Mouse (Mus musculus): ENCODE measurements around the gene Fgf14. TPM values are rescaled to one million over a fixed set of nuclear protein-coding genes. Genes with fewer than 3 reads are reported as not detected.
"Not testable (repeated sequence)": the region's sequence is repeated elsewhere in the genome, so short reads cannot be mapped to it uniquely, and the experiment has no call there.

Gene Fgf14
- polyA plus RNA-seq, 1 experiment from 2014 or later = 1.5 TPM

- H3K4me3 ChIP-seq (ENCODE audit: low read depth, low read length) = no peak overlapping the region
- no peaks in the 10 kb centered on the region for H3K36me3 ChIP-seq (ENCODE audit: control insufficient read depth, insufficient read depth, low read length)
- no peak overlapping the region for H3K4me2 ChIP-seq (ENCODE audit: low read depth, low read length)
- H3K27me3 ChIP-seq (replicated peaks; ENCODE audit: control insufficient read depth, insufficient read depth, low read length) = no peaks in the 10 kb centered on the region
- H3K9ac ChIP-seq (ENCODE audit: low read depth, low read length) = no peak overlapping the region
- ATAC-seq (ENCODE audit: low read depth) = no peak
- no peak overlapping the region for H3K27ac ChIP-seq (replicated peaks; ENCODE audit: low read depth, low read length)
- H3K4me1 ChIP-seq (ENCODE audit: control insufficient read depth, insufficient read depth, low read length) = no peaks in the 10 kb centered on the region
- DNase-seq (ENCODE audit: low spot score) = no peak
- H3K9me3 ChIP-seq (ENCODE audit: control insufficient read depth, low read length) = no peaks in the 10 kb centered on the region
These were observed 232.1 kb downstream of the Fgf14 start for GRCm38 (mm10) chr14:124444831-124445230.

DNA sequence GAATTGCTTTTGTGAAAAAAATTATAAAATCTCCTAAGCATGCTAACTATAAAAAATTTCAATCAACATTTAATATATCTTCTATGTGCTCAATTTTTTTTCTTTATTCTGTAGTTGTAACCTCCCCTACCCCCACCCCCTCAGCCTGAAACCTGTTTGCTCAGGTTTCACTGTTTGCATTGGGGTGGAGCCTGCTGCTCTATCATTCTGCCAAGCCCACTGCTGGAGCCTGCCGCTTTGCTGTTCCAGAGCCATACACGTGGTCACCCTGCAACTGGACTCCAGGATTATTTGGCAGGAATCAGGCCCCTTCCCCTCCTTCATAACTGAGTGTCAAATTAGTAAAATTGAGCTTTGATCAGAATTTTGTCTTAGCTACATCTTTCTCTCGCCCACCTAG is 237.6 kb downstream of the Fgf14 start:
- not testable (repeated sequence) for H3K9me3 ChIP-seq (ENCODE audit: control insufficient read depth, low read length); H3K27me3 ChIP-seq (replicated peaks; ENCODE audit: control insufficient read depth, insufficient read depth, low read length); H3K4me2 ChIP-seq (ENCODE audit: low read depth, low read length); DNase-seq (ENCODE audit: low spot score); ATAC-seq (ENCODE audit: low read depth); H3K4me3 ChIP-seq (ENCODE audit: low read depth, low read length); H3K36me3 ChIP-seq (ENCODE audit: control insufficient read depth, insufficient read depth, low read length); H3K4me1 ChIP-seq (ENCODE audit: control insufficient read depth, insufficient read depth, low read length); H3K9ac ChIP-seq (ENCODE audit: low read depth, low read length); H3K27ac ChIP-seq (replicated peaks; ENCODE audit: low read depth, low read length)
- 27% methylated on average over 3 of the region's 3 CpGs for WGBS

- Histone ChIP-seq H3K4me2 (ENCODE audit: low read depth, low read length) (no peak overlapping the region), H3K4me3 (ENCODE audit: low read depth, low read length) (no peak overlapping the region), H3K9ac (ENCODE audit: low read depth, low read length) (no peak overlapping the region), H3K36me3 (ENCODE audit: control insufficient read depth, insufficient read depth, low read length) (no peaks in the 10 kb centered on the region), H3K27me3 (replicated peaks; ENCODE audit: control insufficient read depth, insufficient read depth, low read length) (no peaks in the 10 kb centered on the region), H3K4me1 (ENCODE audit: control insufficient read depth, insufficient read depth, low read length) (no peaks in the 10 kb centered on the region), H3K9me3 (ENCODE audit: control insufficient read depth, low read length) (no peaks in the 10 kb centered on the region), H3K27ac (replicated peaks; ENCODE audit: low read depth, low read length) (no peak overlapping the region)
- ATAC-seq (ENCODE audit: low read depth) = no peak
- no peak for DNase-seq (ENCODE audit: low spot score)
- WGBS = 85% methylated on average over 2 of the region's 2 CpGs
These were observed 265.0 kb downstream of the Fgf14 start for GRCm38 (mm10) chr14:124411890-124412289.

- Histone ChIP-seq H3K9me3 (ENCODE audit: control insufficient read depth, low read length) (no peaks in the 10 kb centered on the region), H3K4me3 (ENCODE audit: low read depth, low read length) (no peak overlapping the region), H3K4me1 (ENCODE audit: control insufficient read depth, insufficient read depth, low read length) (no peaks in the 10 kb centered on the region), H3K9ac (ENCODE audit: low read depth, low read length) (no peak overlapping the region), H3K27me3 (replicated peaks; ENCODE audit: control insufficient read depth, insufficient read depth, low read length) (no peaks in the 10 kb centered on the region), H3K36me3 (ENCODE audit: control insufficient read depth, insufficient read depth, low read length) (no peaks in the 10 kb centered on the region), H3K4me2 (ENCODE audit: low read depth, low read length) (no peak overlapping the region), H3K27ac (replicated peaks; ENCODE audit: low read depth, low read length) (no peak overlapping the region)
- DNase-seq (ENCODE audit: low spot score) = peak; percentile 12
- WGBS = 0% methylated on average over 1 of the region's 1 CpGs
- ATAC-seq (ENCODE audit: low read depth) = no peak
These were observed 266.0 kb downstream of the Fgf14 start for GRCm38 (mm10) chr14:124410945-124411344.

DNA sequence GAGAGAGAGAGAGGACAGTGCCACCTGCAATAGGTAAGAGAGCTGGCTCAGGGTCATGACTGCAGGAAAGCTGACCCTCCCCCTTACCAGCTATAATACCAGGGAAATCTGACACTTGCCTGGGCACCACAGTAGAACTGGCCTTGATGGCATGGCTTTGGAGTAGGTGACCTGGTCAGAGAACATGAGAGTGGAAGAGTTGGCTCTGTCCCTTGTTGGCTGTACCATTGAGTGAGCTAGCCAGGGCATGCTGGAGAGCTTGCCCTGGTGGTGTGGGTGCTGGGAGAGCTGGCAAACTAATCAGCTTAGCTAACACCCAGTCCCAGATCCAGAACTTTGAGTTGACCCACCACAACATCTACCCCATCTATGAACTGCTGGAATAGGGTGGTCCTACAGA is 348.5 kb downstream of the Fgf14 start:
- Histone ChIP-seq H3K9ac (ENCODE audit: low read depth, low read length) (no peak overlapping the region), H3K27ac (replicated peaks; ENCODE audit: low read depth, low read length) (no peak overlapping the region), H3K4me3 (ENCODE audit: low read depth, low read length) (no peak overlapping the region), H3K4me2 (ENCODE audit: low read depth, low read length) (no peak overlapping the region), H3K36me3 (ENCODE audit: control insufficient read depth, insufficient read depth, low read length) (no peaks in the 10 kb centered on the region), H3K9me3 (ENCODE audit: control insufficient read depth, low read length) (no peaks in the 10 kb centered on the region), H3K4me1 (ENCODE audit: control insufficient read depth, insufficient read depth, low read length) (no peaks in the 10 kb centered on the region), H3K27me3 (replicated peaks; ENCODE audit: control insufficient read depth, insufficient read depth, low read length) (no peaks in the 10 kb centered on the region)
- ATAC-seq (ENCODE audit: low read depth) (no peak), DNase-seq (ENCODE audit: low spot score) (no peak)

- DNase-seq (ENCODE audit: low spot score) = no peak
- no peak overlapping the region for H3K9ac ChIP-seq (ENCODE audit: low read depth, low read length)
- H3K4me1 ChIP-seq (ENCODE audit: control insufficient read depth, insufficient read depth, low read length) = no peaks in the 10 kb centered on the region
- H3K27me3 ChIP-seq (replicated peaks; ENCODE audit: control insufficient read depth, insufficient read depth, low read length) = no peaks in the 10 kb centered on the region
- no peak overlapping the region for H3K27ac ChIP-seq (replicated peaks; ENCODE audit: low read depth, low read length)
- H3K9me3 ChIP-seq (ENCODE audit: control insufficient read depth, low read length) = no peaks in the 10 kb centered on the region
- H3K4me3 ChIP-seq (ENCODE audit: low read depth, low read length) = no peak overlapping the region
- H3K4me2 ChIP-seq (ENCODE audit: low read depth, low read length) = no peak overlapping the region
- 52% methylated on average over 1 of the region's 1 CpGs for WGBS
- no peaks in the 10 kb centered on the region for H3K36me3 ChIP-seq (ENCODE audit: control insufficient read depth, insufficient read depth, low read length)
- no peak for ATAC-seq (ENCODE audit: low read depth)
These were observed 357.8 kb downstream of the Fgf14 start for GRCm38 (mm10) chr14:124319017-124319718.

GRCm38 (mm10) chr14:124315513-124315912 is 361.4 kb downstream of the Fgf14 start:
- no peak for DNase-seq (ENCODE audit: low spot score)
- H3K4me1 ChIP-seq (ENCODE audit: control insufficient read depth, insufficient read depth, low read length) = no peaks in the 10 kb centered on the region
- no peak overlapping the region for H3K4me2 ChIP-seq (ENCODE audit: low read depth, low read length)
- no peaks in the 10 kb centered on the region for H3K9me3 ChIP-seq (ENCODE audit: control insufficient read depth, low read length)
- H3K27me3 ChIP-seq (replicated peaks; ENCODE audit: control insufficient read depth, insufficient read depth, low read length) = no peaks in the 10 kb centered on the region
- H3K27ac ChIP-seq (replicated peaks; ENCODE audit: low read depth, low read length) = no peak overlapping the region
- H3K36me3 ChIP-seq (ENCODE audit: control insufficient read depth, insufficient read depth, low read length) = no peaks in the 10 kb centered on the region
- ATAC-seq (ENCODE audit: low read depth) = no peak
- no peak overlapping the region for H3K4me3 ChIP-seq (ENCODE audit: low read depth, low read length)
- 81% methylated on average over 2 of the region's 2 CpGs for WGBS
- no peak overlapping the region for H3K9ac ChIP-seq (ENCODE audit: low read depth, low read length)

DNA sequence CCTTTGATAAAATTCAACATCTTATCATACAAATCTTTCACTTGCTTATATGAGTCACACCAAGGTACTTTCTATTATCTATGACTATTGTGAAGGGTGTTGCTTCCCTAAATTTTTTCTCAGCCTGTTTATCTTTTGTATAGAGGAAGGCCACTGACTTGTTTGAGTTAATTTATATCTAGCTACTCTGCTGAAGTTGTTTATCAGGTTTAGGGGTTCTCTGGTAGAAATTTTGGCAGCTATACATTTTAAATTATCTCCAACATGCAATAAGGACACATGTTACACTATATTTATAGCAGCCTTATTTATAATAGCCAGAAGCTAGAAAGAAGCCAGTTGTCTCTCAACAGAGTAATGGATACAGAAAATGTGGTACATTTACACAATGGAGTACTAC is 389.9 kb downstream of the Fgf14 start:
- Histone ChIP-seq H3K27ac (replicated peaks; ENCODE audit: low read depth, low read length) (no peak overlapping the region), H3K36me3 (ENCODE audit: control insufficient read depth, insufficient read depth, low read length) (no peaks in the 10 kb centered on the region), H3K27me3 (replicated peaks; ENCODE audit: control insufficient read depth, insufficient read depth, low read length) (no peaks in the 10 kb centered on the region), H3K4me3 (ENCODE audit: low read depth, low read length) (no peak overlapping the region), H3K4me1 (ENCODE audit: control insufficient read depth, insufficient read depth, low read length) (no peaks in the 10 kb centered on the region), H3K9ac (ENCODE audit: low read depth, low read length) (no peak overlapping the region), H3K9me3 (ENCODE audit: control insufficient read depth, low read length) (no peaks in the 10 kb centered on the region), H3K4me2 (ENCODE audit: low read depth, low read length) (no peak overlapping the region)
- ATAC-seq (ENCODE audit: low read depth) (no peak), DNase-seq (ENCODE audit: low spot score) (no peak)

- Histone ChIP-seq H3K4me2 (ENCODE audit: low read depth, low read length) (no peak overlapping the region), H3K27ac (replicated peaks; ENCODE audit: low read depth, low read length) (no peak overlapping the region), H3K27me3 (replicated peaks; ENCODE audit: control insufficient read depth, insufficient read depth, low read length) (no peaks in the 10 kb centered on the region), H3K4me3 (ENCODE audit: low read depth, low read length) (no peak overlapping the region), H3K9ac (ENCODE audit: low read depth, low read length) (no peak overlapping the region), H3K4me1 (ENCODE audit: control insufficient read depth, insufficient read depth, low read length) (no peaks in the 10 kb centered on the region), H3K9me3 (ENCODE audit: control insufficient read depth, low read length) (no peaks in the 10 kb centered on the region), H3K36me3 (ENCODE audit: control insufficient read depth, insufficient read depth, low read length) (no peaks in the 10 kb centered on the region)
- no peak for DNase-seq (ENCODE audit: low spot score)
- no peak for ATAC-seq (ENCODE audit: low read depth)
These were observed 398.5 kb downstream of the Fgf14 start for GRCm38 (mm10) chr14:124278384-124278944.
